Mouse (Mus musculus) thymus, adult 2 months (tissue): ENCODE results near the gene Ghsr.

Source experiments
- CTCF ChIP-seq: fragments of 200-500 bp; IDR thresholded peaks from 2 replicates; pipeline ENCODE4 v1.5.1; 2012; ENCODE audit warnings: mild to moderate bottlenecking, control low read depth, low read length, moderate library complexity, borderline replicate concordance; ENCODE audit not compliant: control insufficient read depth, poor library complexity, insufficient read depth; ENCODE audit errors: extremely low read depth
- POLR2A ChIP-seq: fragments of 200-500 bp; IDR thresholded peaks from 2 replicates; pipeline ENCODE4 v1.6.1; 2012; ENCODE audit warnings: mild to moderate bottlenecking, low read length, control low read depth, moderate library complexity; ENCODE audit not compliant: control insufficient read depth, poor library complexity, insufficient read depth; ENCODE audit errors: extremely low read depth

- TF ChIP-seq CTCF (no peak), POLR2A (no peak)
Observed at GRCm38 (mm10) chr3:27422521-27422920, 51.4 kb downstream of the Ghsr start.
